ENCODE assay signal across 9 mouse cellular contexts in genomic region chr7:44336046-44337021, GRCm38 (mm10). TPM values are rescaled to one million over a fixed set of nuclear protein-coding genes. Genes with fewer than 3 reads are reported as not detected.
DNase-seq lines count a peak whose midpoint lies in the region; ATAC-seq and TF ChIP-seq lines count a peak whose summit lies in the region.
"Had no signal": no experiment of that assay in that cellular context is flagged by ENCODE, and none has a peak within 500 bp of the region (broad histone marks: within the 10 kb centered on the region; RNA-seq: fewer than 3 reads in every experiment).

No protein-coding gene starts in this region.

- no peak for TF ChIP-seq POLR2A in brain, embryonic 14.5 days (IDR thresholded peaks at IDR 0.05; ENCODE audit: borderline replicate concordance, extremely low read depth, insufficient read depth, insufficient read length, poor library complexity, severe bottlenecking)

- 2% methylated on average over 42 of the region's 54 CpGs for WGBS in heart, embryonic 13.5 days
- WGBS in hindbrain, embryonic 10.5 days: 2% methylated on average over 51 of the region's 54 CpGs
- WGBS in midbrain, embryonic 13.5 days: 1% methylated on average over 51 of the region's 54 CpGs

- H3K4me3 ChIP-seq in heart, embryonic 13.5 days: peak overlapping the region; percentile 51
- peak overlapping the region; percentile 61 for H3K4me3 ChIP-seq in hindbrain, embryonic 10.5 days
- H3K4me3 ChIP-seq in midbrain, embryonic 13.5 days (replicated peaks): peak overlapping the region; percentile 63
- H3K4me3 ChIP-seq: myocyte had no signal

- no peak overlapping the region for H3K9ac ChIP-seq in heart, embryonic 13.5 days
- peak overlapping the region; percentile 90 for H3K9ac ChIP-seq in midbrain, embryonic 13.5 days (replicated peaks)

- TF ChIP-seq CTCF in brain, embryonic 14.5 days (IDR thresholded peaks at IDR 0.05; ENCODE audit: borderline replicate concordance, extremely low read depth, insufficient read depth, insufficient read length): no peak

- no peak overlapping the region for H3K27ac ChIP-seq in heart, embryonic 13.5 days (replicated peaks)
- H3K27ac ChIP-seq in hindbrain, embryonic 10.5 days: peak overlapping the region; percentile 81
- peak overlapping the region; percentile 93 for H3K27ac ChIP-seq in midbrain, embryonic 13.5 days

- no peak for ATAC-seq in heart, embryonic 13.5 days (ENCODE audit: extremely low read depth, insufficient number of reproducible peaks, low FRiP score, low TSS enrichment)
- peak; percentile 76 for ATAC-seq in midbrain, embryonic 13.5 days
- ATAC-seq in megakaryocyte-erythroid progenitor cell, adult 5-6 weeks (replicated peaks; ENCODE audit: low FRiP score, low TSS enrichment, poor library complexity, severe bottlenecking): no peak

- peak overlapping the region; percentile 73 for H3K4me2 ChIP-seq in heart, embryonic 13.5 days
- peak overlapping the region; percentile 80 for H3K4me2 ChIP-seq in midbrain, embryonic 13.5 days (replicated peaks)

- peaks cover 6% of the 10 kb centered on the region; the same call in 1 of the 2 replicates for H3K4me1 ChIP-seq in heart, embryonic 13.5 days
- H3K4me1 ChIP-seq in hindbrain, embryonic 10.5 days (replicated peaks): peaks cover 28% of the 10 kb centered on the region
- H3K4me1 ChIP-seq in midbrain, embryonic 13.5 days (replicated peaks): peaks cover 33% of the 10 kb centered on the region

- intact Hi-C loops in heart, postnatal 14 days (cut with DNase I): no loop called here

- H3K36me3 ChIP-seq in heart, embryonic 13.5 days: no peaks in the 10 kb centered on the region
- H3K36me3 ChIP-seq in hindbrain, embryonic 10.5 days: no peaks in the 10 kb centered on the region
- H3K36me3 ChIP-seq in midbrain, embryonic 13.5 days: peaks cover 16% of the 10 kb centered on the region

- H3K27me3 ChIP-seq in heart, embryonic 13.5 days (replicated peaks): peaks cover 98% of the 10 kb centered on the region
- H3K27me3 ChIP-seq in hindbrain, embryonic 10.5 days (ENCODE audit: insufficient read depth, poor library complexity, severe bottlenecking): peaks cover 89% of the 10 kb centered on the region
- H3K27me3 ChIP-seq in midbrain, embryonic 13.5 days: peaks cover 56% of the 10 kb centered on the region

- no peaks in the 10 kb centered on the region for H3K9me3 ChIP-seq in heart, embryonic 13.5 days
- H3K9me3 ChIP-seq in hindbrain, embryonic 10.5 days: no peaks in the 10 kb centered on the region
- no peaks in the 10 kb centered on the region for H3K9me3 ChIP-seq in midbrain, embryonic 13.5 days

- DNase-seq in heart, postnatal 14 days: no peak
- DNase-seq in brain, embryonic 14.5 days (ENCODE audit: low read depth): peak; percentile 79
- no peak for DNase-seq in hindbrain, embryonic 10.5 days (ENCODE audit: low spot score)
- DNase-seq in B cell, adult 2 months: no peak
- no peak for DNase-seq in lung, adult 18-20 months

RNA-seq across cellular contexts. Expression of gene Shank1, which starts 26.3 kb away (rescaled TPM):
- 0.62 and 0.80 TPM in 2 replicates for polyA plus RNA-seq in heart, embryonic 13.5 days (2015; fragmentation: Nextera tagmentation; extraction: Ambion mirVana)
- total RNA-seq in heart, postnatal 14 days (2021): 1 to 10 TPM; 1.0 to 1.4 TPM
- 17.2 and 63.1 TPM in 2 replicates for polyA plus RNA-seq in brain, embryonic 14.5 days (2012; rRNA removed)
- 1.2 and 4.6 TPM in 2 replicates for polyA plus RNA-seq in hindbrain, embryonic 10.5 days (2016; fragmentation: Nextera tagmentation; extraction: Ambion mirVana)
- 26.0 and 26.4 TPM in 2 replicates for polyA plus RNA-seq in midbrain, embryonic 13.5 days (2015; fragmentation: Nextera tagmentation; extraction: Ambion mirVana)
- total RNA-seq in megakaryocyte-erythroid progenitor cell, adult 5-6 weeks (2014; fragmentation: Nextera tagmentation): 0.22 and 1.3 TPM in 2 replicates
- 0.27 TPM in 1 of 2 replicates, not detected in the other for total RNA-seq in megakaryocyte-erythroid progenitor cell, adult 5-6 weeks (2017)

RNA-seq across cellular contexts. Expression of gene Clec11a, which starts 29.6 kb away (rescaled TPM):
- polyA plus RNA-seq in heart, embryonic 13.5 days (2015; fragmentation: Nextera tagmentation; extraction: Ambion mirVana): 0.67 and 0.71 TPM in 2 replicates
- under 1 TPM; 0.84 to 0.88 TPM for total RNA-seq in heart, postnatal 14 days (2021)
- 3.2 and 3.6 TPM in 2 replicates for polyA plus RNA-seq in brain, embryonic 14.5 days (2012; rRNA removed)
- polyA plus RNA-seq in hindbrain, embryonic 10.5 days (2016; fragmentation: Nextera tagmentation; extraction: Ambion mirVana): 1.8 and 2.1 TPM in 2 replicates
- polyA plus RNA-seq in midbrain, embryonic 13.5 days (2015; fragmentation: Nextera tagmentation; extraction: Ambion mirVana): 3.7 and 4.0 TPM in 2 replicates
- total RNA-seq in megakaryocyte-erythroid progenitor cell, adult 5-6 weeks (2014; fragmentation: Nextera tagmentation): 0.74 and 0.77 TPM in 2 replicates
- 1.7 and 4.3 TPM in 2 replicates for total RNA-seq in megakaryocyte-erythroid progenitor cell, adult 5-6 weeks (2017)

RNA-seq across cellular contexts. Expression of gene Syt3, which starts 47.6 kb away (rescaled TPM):
- 0.53 and 0.62 TPM in 2 replicates for polyA plus RNA-seq in heart, embryonic 13.5 days (2015; fragmentation: Nextera tagmentation; extraction: Ambion mirVana)
- 1 to 10 TPM; 1.5 to 2.2 TPM for total RNA-seq in heart, postnatal 14 days (2021)
- 35.5 and 41.6 TPM in 2 replicates for polyA plus RNA-seq in brain, embryonic 14.5 days (2012; rRNA removed)
- polyA plus RNA-seq in hindbrain, embryonic 10.5 days (2016; fragmentation: Nextera tagmentation; extraction: Ambion mirVana): 2.7 and 3.0 TPM in 2 replicates
- 16.9 and 17.6 TPM in 2 replicates for polyA plus RNA-seq in midbrain, embryonic 13.5 days (2015; fragmentation: Nextera tagmentation; extraction: Ambion mirVana)
- not detected in 2 replicates for total RNA-seq in megakaryocyte-erythroid progenitor cell, adult 5-6 weeks (2014; fragmentation: Nextera tagmentation)
- 0.61 TPM in 1 of 2 replicates, not detected in the other for total RNA-seq in megakaryocyte-erythroid progenitor cell, adult 5-6 weeks (2017)
- polyA plus RNA-seq: myocyte had no signal

RNA-seq across cellular contexts. Expression of gene 1700008O03Rik, which starts 49.3 kb away (rescaled TPM):
- polyA plus RNA-seq in heart, embryonic 13.5 days (2015; fragmentation: Nextera tagmentation; extraction: Ambion mirVana): 0.35 and 0.45 TPM in 2 replicates
- under 1 TPM in 1 of 2 experiments, not detected in 1; 0.24 TPM for total RNA-seq in heart, postnatal 14 days (2021)
- polyA plus RNA-seq in brain, embryonic 14.5 days (2012; rRNA removed): 3.0 and 4.1 TPM in 2 replicates
- 2.1 and 2.7 TPM in 2 replicates for polyA plus RNA-seq in hindbrain, embryonic 10.5 days (2016; fragmentation: Nextera tagmentation; extraction: Ambion mirVana)
- polyA plus RNA-seq in midbrain, embryonic 13.5 days (2015; fragmentation: Nextera tagmentation; extraction: Ambion mirVana): 0.70 and 1.4 TPM in 2 replicates
- not detected in 2 replicates for total RNA-seq in megakaryocyte-erythroid progenitor cell, adult 5-6 weeks (2014; fragmentation: Nextera tagmentation)
- total RNA-seq in megakaryocyte-erythroid progenitor cell, adult 5-6 weeks (2017): 0.65 TPM in 1 of 2 replicates, not detected in the other
- polyA plus RNA-seq: myocyte had no signal
